Comparison of ENCODE assay signal across 29 mouse cellular contexts in genomic region chr11:103801128-103801527, GRCm38 (mm10). TPM values are rescaled to one million over a fixed set of nuclear protein-coding genes. Genes with fewer than 3 reads are reported as not detected.
DNase-seq lines count a peak whose midpoint lies in the region; ATAC-seq lines count a peak whose summit lies in the region.
"Had no signal": no experiment of that assay in that cellular context is flagged by ENCODE, and none has a peak within 500 bp of the region (broad histone marks: within the 10 kb centered on the region; RNA-seq: fewer than 3 reads in every experiment).

No protein-coding gene starts in this region.

- H3K36me3 ChIP-seq in intestine, embryonic 16.5 days (ENCODE audit: control insufficient read depth, insufficient read depth, low read length): no peaks in the 10 kb centered on the region
- no peaks in the 10 kb centered on the region for H3K36me3 ChIP-seq in intestine, embryonic 15.5 days
- H3K36me3 ChIP-seq: forebrain, embryonic 10.5 days; hindbrain, embryonic 12.5 days; limb, embryonic 12.5 days; midbrain, embryonic 12.5 days had no signal

- H3K9ac ChIP-seq in intestine, embryonic 16.5 days (ENCODE audit: low read depth, low read length): no peak overlapping the region
- H3K9ac ChIP-seq in intestine, embryonic 15.5 days: no peak overlapping the region
- H3K9ac ChIP-seq: hindbrain, embryonic 12.5 days; limb, embryonic 12.5 days; liver, postnatal 0 days; midbrain, embryonic 12.5 days had no signal

- DNase-seq in adrenal gland, adult 2 months: peak; percentile 23
- no peak for DNase-seq in adrenal gland, adult 8-10 months
- peak; percentile 37 for DNase-seq in NIH3T3 (ENCODE audit: low read depth)
- DNase-seq in lung, postnatal 10 days: peak; percentile 16
- DNase-seq in gastrocnemius, postnatal 14 days: no peak
- no peak for DNase-seq in frontal cortex, postnatal 25 days (ENCODE audit: low spot score in 2 of 2)
- DNase-seq: cerebellum, adult 11-12 months; cerebellum, postnatal 36 days; kidney, adult 8-10 months; kidney, postnatal 10 days; liver, postnatal 0 days; thymus, adult 2 months had no signal

- H3K4me2 ChIP-seq in intestine, embryonic 16.5 days (ENCODE audit: low read depth, low read length): no peak overlapping the region
- no peak overlapping the region for H3K4me2 ChIP-seq in intestine, embryonic 15.5 days (replicated peaks)
- H3K4me2 ChIP-seq: hindbrain, embryonic 12.5 days; limb, embryonic 12.5 days; liver, embryonic 11.5 days; midbrain, embryonic 12.5 days had no signal

- H3K4me3 ChIP-seq in intestine, embryonic 16.5 days (ENCODE audit: low read length): no peak overlapping the region
- no peak overlapping the region for H3K4me3 ChIP-seq in intestine, embryonic 15.5 days (replicated peaks)
- H3K4me3 ChIP-seq: forebrain, embryonic 10.5 days; hindbrain, embryonic 12.5 days; limb, embryonic 12.5 days; midbrain, embryonic 12.5 days had no signal

- 0 out of 2 replicates have a peak, but pooled peaks cover 5% of the 10 kb centered on the region for H3K27me3 ChIP-seq in intestine, embryonic 16.5 days (replicated peaks; ENCODE audit: control insufficient read depth, insufficient read depth, low read length)
- peaks cover 23% of the 10 kb centered on the region for H3K27me3 ChIP-seq in intestine, embryonic 15.5 days (replicated peaks)

- H3K9me3 ChIP-seq in intestine, embryonic 16.5 days (ENCODE audit: control insufficient read depth, low read length): peaks cover 8% of the 10 kb centered on the region
- 0 out of 2 replicates have a peak, but pooled peaks cover 5% of the 10 kb centered on the region for H3K9me3 ChIP-seq in intestine, embryonic 15.5 days
- H3K9me3 ChIP-seq: midbrain, embryonic 12.5 days had no signal

- H3K4me1 ChIP-seq in intestine, embryonic 16.5 days (ENCODE audit: control insufficient read depth, insufficient read depth, low read length): no peaks in the 10 kb centered on the region
- H3K4me1 ChIP-seq in intestine, embryonic 15.5 days (replicated peaks): peaks cover 8% of the 10 kb centered on the region; the same call in 1 of the 2 replicates
- H3K4me1 ChIP-seq: hindbrain, embryonic 12.5 days; limb, embryonic 12.5 days; midbrain, embryonic 12.5 days had no signal

- intact Hi-C loops in gastrocnemius, postnatal 14 days (cut with DNase I; ENCODE audit: low total_unique reads): no loop called here

- 43% methylated on average over 9 of the region's 9 CpGs for WGBS in intestine, embryonic 16.5 days
- 43% methylated on average over 9 of the region's 9 CpGs for WGBS in intestine, embryonic 15.5 days

- H3K27ac ChIP-seq in intestine, embryonic 16.5 days (ENCODE audit: low read length): no peak overlapping the region
- H3K27ac ChIP-seq in intestine, embryonic 15.5 days: no peak overlapping the region
- H3K27ac ChIP-seq: forebrain, embryonic 10.5 days; hindbrain, embryonic 12.5 days; limb, embryonic 12.5 days; midbrain, embryonic 12.5 days; stomach, postnatal 0 days had no signal

- 0 out of 2 replicates have a peak, but pooled peaks have one; percentile 60 for ATAC-seq in intestine, embryonic 16.5 days
- no peak for ATAC-seq in intestine, embryonic 15.5 days
- ATAC-seq: liver, postnatal 0 days had no signal

RNA-seq across cellular contexts. Expression of gene Wnt3, which starts 27.2 kb away (rescaled TPM):
- total RNA-seq in adrenal gland, adult 2 months (2021): under 1 TPM in 1 of 2 experiments, not detected in 1; 0.17 TPM
- not detected in 2 replicates for polyA plus RNA-seq in adrenal gland, adult 2 months (2012; rRNA removed)
- 1 to 10 TPM in 2 of 4 experiments, under 1 TPM in 2; 0.17 to 3.1 (median 1.3) TPM for total RNA-seq in adrenal gland, adult 8-10 months (2022)
- polyA plus RNA-seq in intestine, embryonic 16.5 days (2015; fragmentation: Nextera tagmentation; extraction: Ambion mirVana): 0.39 and 0.51 TPM in 2 replicates
- polyA plus RNA-seq in intestine, embryonic 15.5 days (2015; fragmentation: Nextera tagmentation; extraction: Ambion mirVana): 0.31 and 0.49 TPM in 2 replicates
- under 1 TPM in 1 of 2 experiments, not detected in 1; 0.18 TPM for total RNA-seq in gastrocnemius, postnatal 14 days (2021)
- total RNA-seq: gastrocnemius, adult 18-20 months; heart, adult 8-10 months; heart, postnatal 25 days; megakaryocyte, adult 5-6 weeks; monocyte, adult 5-6 weeks; neutrophil, adult 5-6 weeks had no signal
- polyA plus RNA-seq: heart, embryonic 14.5 days; liver, postnatal 0 days; urinary bladder, adult 2 months had no signal

RNA-seq across cellular contexts. Expression of gene Wnt9b, which starts 51.5 kb away (rescaled TPM):
- under 1 TPM; 0.09 to 0.45 TPM for total RNA-seq in adrenal gland, adult 2 months (2021)
- 0.40 and 0.47 TPM in 2 replicates for polyA plus RNA-seq in adrenal gland, adult 2 months (2012; rRNA removed)
- under 1 TPM in 3 of 4 experiments, not detected in 1; 0.07 to 0.31 (median 0.22) TPM for total RNA-seq in adrenal gland, adult 8-10 months (2022)
- 0.05 and 0.06 TPM in 2 replicates for polyA plus RNA-seq in intestine, embryonic 16.5 days (2015; fragmentation: Nextera tagmentation; extraction: Ambion mirVana)
- 0.04 and 0.08 TPM in 2 replicates for polyA plus RNA-seq in intestine, embryonic 15.5 days (2015; fragmentation: Nextera tagmentation; extraction: Ambion mirVana)
- under 1 TPM in 1 of 2 experiments, not detected in 1; 0.09 TPM for total RNA-seq in gastrocnemius, postnatal 14 days (2021)
- total RNA-seq: gastrocnemius, postnatal 4 days; megakaryocyte, adult 5-6 weeks; monocyte, adult 5-6 weeks; neutrophil, adult 5-6 weeks had no signal
- polyA plus RNA-seq: stomach, postnatal 0 days had no signal

Comparison
In these comparisons a context has a peak if more than half of its experiments do, and no peak if none do; other contexts are left out.
1. DNase-seq: peak in adrenal gland, adult 2 months (single experiment), NIH3T3 (single experiment) and lung, postnatal 10 days (single experiment); none in adrenal gland, adult 8-10 months (single experiment), gastrocnemius, postnatal 14 days (single experiment) and frontal cortex, postnatal 25 days (0 of 2).